Mouse (Mus musculus) kidney, postnatal 14 days (tissue): ENCODE measurements at regions not wholly inside any gene's neighbourhood (a gene's known extent, or its start where the extent isn't known, plus 50 kb on each side); places are given as distances from the start of the nearest gene placed in this dataset.
A peak's percentile ranks its signal among the peaks of the same experiment; 100 is the strongest.

Source experiments
- DNase-seq: peaks from one replicate; pipeline ENCODE4 v3.0.0; 2022; ENCODE audit warnings: mixed read lengths

DNA sequence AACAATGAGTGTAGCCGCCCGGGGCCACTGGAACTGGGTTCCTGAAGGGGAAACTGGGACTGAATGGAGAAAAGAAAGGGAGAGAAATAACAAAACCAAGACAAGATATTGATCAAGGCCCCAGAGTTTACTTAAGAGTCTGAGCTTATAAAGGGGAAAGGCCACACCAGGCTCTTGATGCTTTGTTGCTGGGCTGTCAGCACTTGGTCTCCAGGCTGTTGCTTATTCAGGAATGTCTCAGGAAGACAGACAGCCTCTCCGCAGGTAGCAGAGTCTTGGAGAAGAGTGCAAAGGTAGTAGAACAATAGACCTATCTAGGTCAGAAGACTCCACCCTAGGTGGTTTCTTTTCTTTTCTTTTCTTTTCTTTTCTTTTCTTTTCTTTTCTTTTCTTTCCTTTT, 263.4 kb downstream of the Col12a1 start:
- DNase-seq: no peak

DNA sequence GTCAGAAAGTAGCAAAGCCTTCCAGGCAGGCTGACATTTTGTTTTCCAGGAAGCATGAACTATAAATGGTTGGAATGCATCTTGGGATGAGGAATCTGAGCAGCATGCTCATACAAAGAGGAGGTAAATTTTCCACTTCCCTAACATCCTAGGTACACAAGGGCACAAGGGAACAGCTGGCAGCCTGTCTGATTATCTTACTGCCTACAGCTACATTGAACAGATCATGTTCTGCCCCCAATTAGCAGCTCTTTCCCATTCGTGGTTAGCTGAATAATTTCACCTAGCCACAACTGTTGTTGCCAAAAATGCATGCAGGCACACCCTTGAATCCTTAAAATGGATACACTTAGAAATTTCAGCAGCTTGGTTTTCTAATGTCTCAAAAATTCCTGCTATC, 239.5 kb downstream of the Col12a1 start:
- no peak for DNase-seq

DNA sequence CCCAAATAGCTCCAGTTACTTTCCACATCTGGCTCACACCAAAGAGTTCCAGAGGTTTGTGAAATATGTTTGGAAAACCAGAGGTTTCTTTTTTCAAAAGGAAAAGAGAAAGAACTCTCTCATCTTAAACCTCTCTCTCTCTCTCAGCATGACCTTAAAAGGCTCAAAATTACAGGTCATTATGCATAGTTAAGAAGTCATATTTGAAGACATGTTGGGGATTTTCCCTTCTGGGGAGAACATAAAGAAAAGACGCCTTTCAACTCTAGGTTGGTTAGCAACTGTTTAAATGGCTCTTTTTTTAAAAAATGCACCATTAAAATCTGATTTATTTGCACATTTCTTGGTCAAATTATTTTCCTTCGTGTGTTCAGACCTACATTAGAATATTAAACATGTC, 218.4 kb downstream of the Col12a1 start:
- no peak for DNase-seq

DNA sequence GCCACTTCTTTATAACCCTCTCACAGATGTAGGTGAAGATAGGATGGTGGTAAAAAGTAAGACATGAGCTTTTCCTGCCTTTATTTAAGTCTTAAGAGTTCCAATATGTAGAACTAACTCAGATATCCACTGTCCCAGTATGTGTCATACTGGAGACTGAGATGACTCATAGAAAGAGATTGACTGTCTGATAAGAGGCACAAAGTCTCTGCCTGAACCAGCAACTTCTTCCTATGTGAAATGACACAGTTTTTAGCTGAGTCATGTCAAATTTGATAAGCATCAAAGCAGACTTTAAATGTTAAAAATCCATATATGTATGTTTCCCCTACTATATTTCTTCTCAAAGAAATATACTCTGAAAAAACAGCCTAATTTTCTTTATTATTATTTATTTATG, 216.6 kb downstream of the Col12a1 start:
- no peak for DNase-seq

DNA sequence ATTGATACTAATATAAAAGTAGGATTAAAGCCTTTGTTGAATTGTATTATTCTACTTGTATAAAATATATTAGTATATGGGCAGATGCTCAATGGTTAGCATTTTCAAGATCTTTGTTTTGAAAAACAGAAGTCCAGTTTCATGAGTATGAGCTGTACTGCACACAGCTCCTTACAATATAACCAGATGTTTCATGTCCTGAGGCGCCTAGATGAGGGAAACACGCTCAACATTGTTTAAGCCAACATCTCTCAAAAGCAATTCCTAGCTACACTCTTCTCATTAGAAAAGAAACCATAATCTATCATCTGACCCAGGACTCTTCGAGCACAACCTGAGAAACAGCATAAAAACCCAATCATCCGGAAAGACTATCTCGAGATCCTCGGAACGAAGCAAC, 202.2 kb downstream of the Col12a1 start:
- DNase-seq: no peak

DNA sequence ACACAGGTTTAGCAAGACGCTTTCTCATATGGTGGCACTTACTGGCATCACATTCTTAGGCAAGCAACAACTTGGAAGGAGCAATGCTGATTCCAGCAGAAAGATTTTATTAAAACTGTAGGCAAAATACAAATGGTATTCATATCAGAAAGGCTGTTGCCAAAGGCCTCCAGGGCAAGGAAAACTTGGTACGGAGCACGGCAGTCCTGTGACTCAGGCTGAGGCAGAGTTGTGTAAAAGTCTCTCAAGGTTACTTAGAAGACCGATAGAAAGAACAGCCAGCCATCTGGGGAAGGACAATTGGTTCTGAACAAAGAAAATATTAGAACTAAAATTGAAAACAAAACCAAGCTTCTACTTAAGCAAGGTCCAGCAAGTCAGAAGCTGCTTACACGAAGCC, 201.2 kb downstream of the Col12a1 start:
- peak; percentile 10 for DNase-seq

DNA sequence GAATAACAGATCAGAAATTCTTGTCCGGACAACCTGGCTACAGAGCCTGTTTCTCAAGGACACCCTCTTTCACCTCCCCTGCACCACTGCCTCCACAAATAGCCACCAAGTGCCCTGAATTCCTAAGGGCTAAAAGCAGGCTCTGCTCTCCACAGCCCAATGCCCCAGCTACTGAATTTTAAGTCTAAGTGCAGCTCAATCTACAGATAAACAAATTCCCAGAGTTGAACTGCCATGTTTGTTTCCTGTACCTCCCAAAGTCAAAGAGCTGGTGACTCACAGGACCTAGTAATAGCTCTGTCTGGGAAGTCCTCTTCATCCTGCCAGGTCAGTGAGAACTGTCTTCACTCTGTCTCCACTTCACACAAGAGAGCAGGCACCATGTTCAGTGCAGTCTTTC, 200.0 kb downstream of the Col12a1 start:
- DNase-seq: peak; percentile 32

DNA sequence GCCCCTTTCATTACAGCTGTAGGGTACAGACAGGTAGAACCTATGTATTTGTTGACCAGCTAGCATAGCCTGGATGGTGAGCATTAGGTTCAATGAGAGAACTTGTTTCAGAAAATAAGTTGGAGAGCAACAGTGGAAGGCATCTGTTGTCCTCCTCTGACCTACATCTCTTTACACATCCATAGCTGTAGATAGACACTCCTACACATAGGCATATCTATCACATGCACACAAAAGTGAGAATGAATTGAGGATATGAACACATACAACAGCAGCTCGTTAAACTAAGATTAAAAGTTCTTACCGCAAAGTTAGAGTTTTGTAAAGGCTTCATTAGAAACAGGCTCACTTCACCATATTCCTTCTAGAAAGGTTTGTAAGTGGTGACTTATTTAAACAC, 198.1 kb downstream of the Col12a1 start:
- DNase-seq: no peak

DNA sequence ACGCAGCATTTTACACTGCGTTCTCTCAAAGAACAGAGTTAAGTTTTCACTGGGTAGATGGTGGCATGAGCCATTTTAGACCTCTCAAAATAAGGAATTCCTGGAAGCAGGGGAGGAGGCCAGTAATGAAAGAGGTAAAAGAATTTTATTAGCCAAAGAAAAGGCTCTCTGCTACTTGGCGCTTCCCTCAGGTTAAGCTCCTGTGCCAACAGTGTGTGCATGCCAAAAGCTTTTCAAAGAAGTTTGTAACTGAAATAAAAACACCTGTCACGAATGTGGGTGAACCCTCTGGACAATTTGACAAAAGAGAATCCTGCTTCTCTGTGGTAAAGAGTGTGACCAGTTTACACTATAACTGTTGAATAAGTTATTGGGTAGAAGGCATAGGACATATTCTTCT, 195.6 kb downstream of the Col12a1 start:
- no peak for DNase-seq

DNA sequence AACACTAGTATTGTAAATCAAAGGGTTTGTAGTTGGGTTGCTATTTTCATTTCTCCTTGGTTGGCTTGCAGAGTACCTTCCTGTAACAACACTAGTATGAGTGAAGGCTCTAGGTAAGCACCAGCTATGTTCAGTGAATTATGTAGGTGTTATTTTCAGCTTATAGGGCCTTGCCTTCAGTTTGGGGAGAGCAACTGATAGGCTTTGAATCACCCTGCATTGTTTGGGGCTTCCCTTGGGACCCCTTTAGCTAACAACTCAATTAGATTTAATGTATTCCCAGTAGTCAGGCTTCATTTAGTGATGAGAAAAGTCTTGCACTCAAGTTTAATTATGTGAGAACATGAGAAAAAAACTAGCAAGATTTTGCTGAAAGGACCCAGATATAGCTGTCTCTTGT, 193.6 kb downstream of the Col12a1 start:
- no peak for DNase-seq

DNA sequence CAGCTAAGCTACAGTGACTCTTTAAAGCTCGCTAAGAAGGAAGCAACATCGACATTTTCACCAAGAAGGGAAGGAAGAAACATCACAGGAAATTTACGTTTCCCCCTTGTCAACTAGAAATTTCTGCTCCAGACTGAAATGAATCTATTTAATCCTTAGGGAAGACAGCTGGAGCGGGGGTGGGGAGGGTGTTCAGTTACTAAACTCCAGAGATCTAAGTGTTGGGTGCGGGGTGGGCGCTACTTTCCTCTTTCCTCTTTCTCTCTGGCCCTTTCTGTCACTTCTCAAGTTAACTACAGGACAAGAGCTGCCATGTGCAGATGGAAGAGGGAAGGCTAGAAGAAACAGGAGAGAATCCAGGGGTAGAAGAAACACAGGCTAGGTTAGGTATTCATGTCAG, 192.2 kb downstream of the Col12a1 start:
- no peak for DNase-seq

DNA sequence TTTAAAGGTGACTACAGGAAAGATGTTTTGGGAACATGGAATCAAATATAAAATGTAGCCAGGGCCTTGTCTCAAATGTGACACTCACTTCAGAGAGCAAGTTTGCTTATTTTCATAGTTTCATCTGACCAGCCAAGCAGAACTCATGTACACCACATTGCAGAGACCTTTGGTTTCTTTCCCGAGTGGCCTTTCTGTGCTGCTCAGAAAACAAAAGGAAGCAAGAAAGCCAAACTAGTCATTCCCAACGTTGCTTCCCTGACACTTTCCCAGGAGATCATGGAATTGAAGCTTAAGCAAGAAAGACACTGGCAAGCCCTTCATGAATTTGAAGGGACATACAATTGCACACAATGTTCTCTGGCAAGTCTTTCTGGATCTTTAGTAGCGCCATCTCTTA, 191.3 kb downstream of the Col12a1 start:
- DNase-seq: peak; percentile 27
